Mouse (Mus musculus) myocyte (in vitro differentiated cells): Measurements from ENCODE around the gene Ntpcr.

Experiments used
- E2F4 ChIP-seq: IDR thresholded peaks from one replicate; pipeline ENCODE4 v1.6.1; 2011; ENCODE audit warnings: mild to moderate bottlenecking, control low read depth, moderate library complexity; ENCODE audit not compliant: insufficient read depth
- MYOD1 ChIP-seq, 3 experiments: IDR thresholded peaks; one replicate each; pipeline ENCODE4 v1.6.1; 2011; ENCODE audit warnings: control low read depth in 2 of 3, low read depth in 2 of 3, mild to moderate bottlenecking in 2 of 3, moderate library complexity in 1 of 3; ENCODE audit not compliant: insufficient read length in 2 of 3, control insufficient read depth in 1 of 3
- POLR2A ChIP-seq: IDR thresholded peaks from one replicate; pipeline ENCODE4 v1.6.1; 2011; ENCODE audit warnings: low read depth, mild to moderate bottlenecking, control low read depth, moderate library complexity; ENCODE audit not compliant: insufficient read length
- POLR2AphosphoS2 ChIP-seq: IDR thresholded peaks from one replicate; pipeline ENCODE4 v1.6.1; 2011; ENCODE audit warnings: low read depth, control low read depth; ENCODE audit not compliant: insufficient read length
- TCF3 ChIP-seq: IDR thresholded peaks from one replicate; pipeline ENCODE4 v1.6.1; 2011; ENCODE audit warnings: low read depth, control low read depth; ENCODE audit not compliant: insufficient read length

GRCm38 (mm10) chr8:125756391-125757105 lies 26.8 kb downstream of the Ntpcr start:
- TF ChIP-seq POLR2A (no peak), E2F4 (no peak), POLR2AphosphoS2 (no peak), MYOD1 (IDR thresholded peaks at IDR 0.05; ENCODE audit: control insufficient read depth in 1 of 3, insufficient read length in 2 of 3, low read depth in 2 of 3) (no peak), TCF3 (no peak)
